Mouse (Mus musculus) layer of hippocampus, postnatal 14 days (tissue): ENCODE measurements at regions not wholly inside any gene's neighbourhood (a gene's known extent, or its start where the extent isn't known, plus 50 kb on each side); places are given as distances from the start of the nearest gene placed in this dataset.

Experiments
- DNase-seq, 2 experiments: peaks; one replicate each; pipeline ENCODE4 v3.0.0; 2021 to 2022; ENCODE audit warnings: low spot score in 2 of 2, mixed read lengths in 1 of 2

DNA sequence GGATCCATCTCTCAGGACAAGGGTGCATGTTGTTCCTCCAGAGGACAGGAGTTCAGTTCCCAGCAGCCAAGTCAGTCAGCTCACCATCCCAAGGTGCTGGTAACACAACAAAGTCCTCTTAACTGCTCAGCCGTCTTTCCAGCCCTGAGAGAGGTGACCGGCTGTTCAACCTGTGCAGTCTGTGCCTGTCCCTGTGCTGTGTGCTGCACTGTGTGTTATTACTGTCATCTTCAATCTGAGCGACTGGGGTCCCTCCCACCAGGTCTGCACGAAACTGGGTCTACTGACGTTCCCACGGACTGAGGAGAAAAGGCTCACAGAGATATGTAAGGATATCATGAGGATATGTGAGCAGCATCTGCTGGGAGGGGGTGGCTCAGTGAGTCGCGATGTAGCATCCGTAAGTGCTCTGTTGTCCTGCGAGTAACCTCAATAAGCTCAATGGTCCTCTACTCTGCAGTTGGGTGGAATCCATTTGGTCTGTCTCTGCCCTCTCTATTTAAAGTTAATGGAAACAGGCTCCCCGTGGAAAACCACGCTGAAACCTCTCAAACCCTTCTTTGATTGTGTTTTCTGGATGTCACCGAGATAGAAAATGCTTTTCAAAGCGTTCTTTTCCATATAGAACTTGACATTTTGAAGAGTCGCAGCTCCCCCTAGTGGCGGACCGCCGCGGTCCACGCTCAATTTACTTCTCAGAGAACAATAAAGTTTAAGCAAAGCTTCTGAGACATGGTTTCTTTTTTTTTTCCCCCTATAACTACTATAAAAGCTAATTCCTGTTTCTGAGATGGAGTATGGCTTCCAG is 87.1 kb upstream of the Intu start:
- peak; percentile 65 to 69 for DNase-seq

DNA sequence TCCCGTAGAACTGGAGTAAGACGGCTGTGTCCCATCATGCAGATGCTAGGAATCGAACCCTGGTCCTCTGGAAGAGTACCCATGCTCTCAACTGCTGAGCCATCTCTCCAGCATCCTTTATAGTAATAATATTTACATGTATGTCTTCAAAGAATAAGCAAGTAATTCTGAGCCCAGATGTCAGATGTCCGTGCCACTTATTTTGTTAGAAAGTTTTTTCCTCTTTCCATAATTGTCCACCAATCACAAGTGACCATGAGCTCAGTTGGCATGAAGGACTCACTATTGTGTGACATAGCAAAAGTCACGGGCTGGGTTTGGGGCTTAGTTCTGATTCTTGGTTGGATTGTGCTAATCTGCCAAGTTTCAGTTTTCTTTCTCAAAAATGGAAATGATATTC is 78.1 kb upstream of the Intu start:
- DNase-seq, result no peak

DNA sequence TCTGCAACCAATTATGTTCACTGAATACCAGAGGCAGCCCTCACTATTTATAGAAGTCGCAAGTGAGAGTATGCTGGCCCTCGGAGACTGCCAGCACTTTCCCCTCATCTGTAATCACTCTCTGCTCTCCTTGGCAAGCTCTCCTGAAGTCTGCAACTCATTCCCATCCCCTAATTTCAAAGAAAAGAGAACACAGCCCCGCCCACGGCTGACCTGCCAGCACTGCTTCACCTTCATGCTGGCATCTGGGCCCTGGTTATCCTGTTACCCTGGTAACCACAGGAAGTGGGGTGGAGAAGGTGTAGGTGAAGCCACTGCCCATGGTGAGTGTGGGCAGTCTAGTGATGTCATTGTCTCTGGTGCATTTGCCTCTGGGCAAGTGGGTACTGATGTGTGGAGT is 77.5 kb upstream of the Intu start:
- DNase-seq, result no peak

DNA sequence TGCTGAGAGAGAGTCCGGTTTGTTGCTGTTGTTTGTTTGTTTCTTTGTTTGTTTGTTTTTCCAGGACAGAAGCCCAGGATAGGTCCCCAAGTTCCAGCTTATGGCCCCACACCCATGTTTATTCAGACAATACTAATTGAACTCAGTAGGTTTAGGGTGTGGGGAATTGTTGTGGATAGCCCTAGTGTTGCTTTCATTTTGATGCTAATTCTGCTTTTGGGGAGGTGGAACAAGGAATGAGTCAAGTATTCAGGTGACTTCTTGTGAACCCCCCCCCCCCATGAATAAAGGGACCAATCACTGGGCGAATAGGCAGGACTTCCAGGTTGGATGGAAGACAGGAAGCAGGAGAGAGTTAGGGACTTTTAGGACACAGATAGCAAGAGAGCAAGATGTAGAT is 75.0 kb upstream of the Intu start:
- DNase-seq, result no peak

DNA sequence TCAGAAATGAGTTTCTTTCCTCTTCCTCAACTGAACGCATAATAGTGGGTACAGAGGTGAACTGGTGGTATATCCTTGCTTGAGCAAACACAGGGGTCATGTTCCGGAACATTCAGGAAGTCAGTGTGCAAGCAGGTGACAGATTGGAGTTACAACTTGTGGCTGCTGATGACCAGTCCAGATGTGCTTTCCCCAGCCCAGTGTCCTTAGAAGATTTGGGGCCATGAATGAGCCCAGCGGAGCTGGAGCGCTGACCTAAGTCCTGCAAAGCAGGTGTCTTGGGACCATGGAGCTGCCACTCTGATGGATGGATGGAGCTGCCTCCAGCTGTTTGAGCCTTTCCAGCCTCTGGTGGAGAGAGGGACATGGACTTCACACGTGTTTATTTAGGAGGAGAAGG is 72.6 kb upstream of the Intu start:
- no peak for DNase-seq

DNA sequence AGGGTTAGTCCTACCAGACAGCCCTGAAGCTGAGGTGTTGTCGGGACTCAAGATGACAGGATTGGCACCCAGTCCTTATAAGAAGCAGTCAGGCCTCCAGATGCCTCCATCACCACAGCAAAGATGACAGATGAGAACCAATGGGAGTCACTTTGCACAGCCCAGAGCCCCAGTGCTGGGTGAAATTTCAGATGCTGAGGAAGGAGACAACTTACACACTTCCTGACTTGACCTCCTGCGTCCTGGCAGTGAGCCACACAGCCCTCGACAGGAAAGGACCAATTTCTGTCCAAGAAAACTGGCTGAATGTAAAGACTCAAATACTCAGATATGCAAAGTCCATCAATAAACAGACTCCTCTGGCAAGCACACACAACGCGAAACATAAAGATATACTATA is 67.6 kb upstream of the Intu start:
- no peak for DNase-seq

DNA sequence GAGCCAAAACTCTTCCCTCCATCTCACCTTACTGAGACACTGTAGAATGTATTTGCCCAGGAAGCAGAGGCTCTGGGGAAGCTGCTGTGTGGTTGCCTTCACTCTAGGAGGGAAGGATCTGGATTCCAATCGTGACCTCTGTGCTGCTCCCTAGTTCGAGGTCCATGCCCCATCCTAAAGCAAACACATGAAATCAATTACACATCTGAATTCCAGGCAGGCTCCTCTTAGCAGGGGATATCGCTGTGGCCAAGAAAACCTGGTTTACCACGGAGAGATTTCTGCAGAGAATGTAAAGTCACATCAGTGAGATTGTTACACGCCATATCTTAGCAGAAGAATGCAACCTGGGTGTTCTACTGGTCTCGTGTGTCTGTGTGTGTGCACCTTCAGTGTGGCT is 61.0 kb upstream of the Intu start:
- DNase-seq, result no peak

DNA sequence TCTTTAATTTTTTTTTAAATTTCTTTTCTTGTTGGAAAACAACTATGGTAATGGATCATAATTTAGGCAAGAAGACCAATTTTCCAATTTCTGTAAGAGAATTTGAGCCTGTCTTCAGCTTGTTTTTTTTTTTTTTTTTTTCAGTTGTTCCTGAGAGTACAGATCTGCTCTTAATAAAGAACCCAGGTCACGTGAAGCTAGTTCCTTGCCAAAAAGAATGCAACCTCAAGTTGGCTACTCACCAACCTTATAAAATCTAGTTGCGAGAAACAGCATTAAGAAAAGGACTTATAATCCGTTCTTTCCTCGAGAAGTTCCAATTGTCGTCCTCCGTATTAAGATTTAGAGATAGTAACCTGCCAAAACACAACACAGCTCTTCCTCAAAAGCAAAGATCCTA is 58.3 kb upstream of the Intu start:
- no peak for DNase-seq

DNA sequence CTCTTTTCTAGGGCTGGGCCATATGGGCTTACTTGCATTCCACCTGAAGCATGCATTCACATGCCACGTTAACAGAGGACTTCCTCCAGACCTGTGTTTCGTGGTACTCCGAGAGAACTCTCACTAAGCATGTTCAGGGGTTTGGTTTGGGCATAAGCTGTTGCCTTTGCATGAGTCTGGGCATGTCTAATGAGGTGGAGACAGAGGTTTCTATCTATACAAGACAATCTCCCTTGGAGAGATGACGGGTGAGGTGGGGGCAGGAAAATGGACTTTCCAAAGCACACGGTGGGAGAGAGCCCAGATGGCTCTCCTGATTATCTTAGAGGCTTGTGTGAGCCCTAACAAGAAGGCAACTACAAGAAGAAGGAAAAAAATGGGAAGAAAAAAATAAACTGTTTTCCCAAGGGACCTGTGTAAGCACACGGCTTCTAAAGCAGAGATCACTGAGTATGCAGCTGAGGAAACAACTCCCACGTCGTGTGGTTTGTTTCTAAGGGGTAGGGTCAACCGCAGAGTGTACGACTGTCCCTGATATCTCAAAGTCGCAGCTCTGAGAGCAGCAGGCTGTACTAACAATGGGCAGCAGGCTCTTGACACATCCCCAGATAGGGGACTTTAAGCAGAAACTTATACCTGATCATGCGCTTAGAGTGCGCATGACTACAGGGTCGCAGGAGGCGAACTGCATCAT is 50.7 kb upstream of the Intu start:
- DNase-seq, result no peak
